Mouse (Mus musculus) hindbrain, embryonic 16.5 days (tissue): ENCODE measurements around the gene Map3k19. TPM values are rescaled to one million over a fixed set of nuclear protein-coding genes. Genes with fewer than 3 reads are reported as not detected.

Source experiments
- ATAC-seq: fragments of 200-750 bp; cut with Nextera tagmentation; 2 replicates; pipeline ENCODE4 v1.8.0; 2017; ENCODE audit warnings: moderate TSS enrichment, moderate library complexity
- H3K27ac ChIP-seq: fragments of 300-500 bp; sonication (generic); 2 replicates; pipeline ENCODE4 v1.5.1; 2014; ENCODE audit warnings: low read depth, mild to moderate bottlenecking, control low read depth, low read length, moderate library complexity
- H3K27me3 ChIP-seq: fragments of 300-500 bp; sonication (generic); replicated peaks from 2 replicates; pipeline ENCODE4 v1.6.1; 2014; ENCODE audit warnings: low read length; ENCODE audit not compliant: control insufficient read depth, insufficient read depth
- H3K36me3 ChIP-seq: fragments of 300-500 bp; sonication (generic); 2 replicates; pipeline ENCODE4 v1.6.1; 2014; ENCODE audit warnings: mild to moderate bottlenecking, low read length, moderate library complexity, mixed read lengths; ENCODE audit not compliant: control insufficient read depth, insufficient read depth
- H3K4me1 ChIP-seq: fragments of 300-500 bp; sonication (generic); 2 replicates; pipeline ENCODE4 v1.6.1; 2014; ENCODE audit warnings: low read depth, low read length; ENCODE audit not compliant: control insufficient read depth, insufficient read depth
- H3K4me2 ChIP-seq: fragments of 300-500 bp; sonication (generic); 2 replicates; pipeline ENCODE4 v1.6.1; 2014; ENCODE audit warnings: mild to moderate bottlenecking, low read length, control low read depth, moderate library complexity
- H3K4me3 ChIP-seq: fragments of 300-500 bp; sonication (generic); 2 replicates; pipeline ENCODE4 v1.5.1; 2014; ENCODE audit warnings: mild to moderate bottlenecking, low read length, control low read depth, moderate library complexity
- H3K9ac ChIP-seq: fragments of 300-500 bp; sonication (generic); 2 replicates; pipeline ENCODE4 v1.6.1; 2014; ENCODE audit warnings: low read depth, mild to moderate bottlenecking, control low read depth, low read length, moderate library complexity
- H3K9me3 ChIP-seq: fragments of 300-500 bp; sonication (generic); 2 replicates; pipeline ENCODE4 v1.6.1; 2014; ENCODE audit warnings: mild to moderate bottlenecking, low read length, moderate library complexity; ENCODE audit not compliant: control insufficient read depth
- WGBS: fragments of 180-500 bp; shearing (Covaris S2); extraction: QIAGEN DNeasy Blood & Tissue Kit; methylation state at CpG from one replicate; pipeline ENCODE4 v1.1.7; 2014; 5-methylcytosine and 5-hydroxymethylcytosine counted together
- polyA plus RNA-seq: library from polyadenylated mRNA; unstranded; fragments of >200 nt; fragmentation: Nextera tagmentation; extraction: Ambion mirVana; gene quantifications from 2 replicates; pipeline ENCODE4 v1.2.1, GENCODE M21; 2015

Gene Map3k19
- polyA plus RNA-seq, 1 experiment from 2014 or later = 0.84 TPM

DNA sequence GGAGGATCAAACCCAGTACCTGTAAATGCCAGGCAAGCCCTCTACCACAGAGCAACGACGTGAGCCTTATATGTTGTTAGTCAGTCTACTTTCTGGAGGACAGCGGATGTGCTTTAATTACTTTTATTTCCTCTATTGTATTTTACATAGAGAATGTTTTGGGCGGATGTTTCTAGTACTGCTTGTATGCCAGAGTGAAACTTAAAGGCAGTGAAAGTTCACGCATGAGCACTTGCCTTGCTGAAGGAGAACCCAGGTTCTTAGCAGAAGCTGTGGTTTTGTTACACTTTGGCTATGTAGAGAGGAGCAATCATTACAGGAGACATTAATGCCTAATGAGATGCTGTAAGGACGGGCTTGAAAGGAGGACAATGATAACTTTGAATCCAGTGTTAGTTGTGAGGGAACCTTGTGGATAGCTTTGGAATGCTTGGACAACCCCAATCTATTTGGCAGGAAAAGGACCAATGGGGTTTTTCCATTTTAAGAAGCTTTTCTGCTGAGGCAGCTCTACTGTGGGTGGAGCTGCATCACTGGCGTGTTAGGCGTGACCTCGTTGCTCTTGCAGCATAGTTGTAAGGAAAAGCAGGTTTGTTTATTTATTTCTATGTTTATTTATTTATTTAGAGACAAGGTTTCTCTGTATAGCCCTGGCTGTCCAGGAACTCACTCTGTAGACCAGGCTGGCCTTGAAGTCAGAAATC lies 4.3 kb upstream of the Map3k19 start:
- Histone ChIP-seq H3K36me3 (no peaks in the 10 kb centered on the region), H3K9me3 (no peaks in the 10 kb centered on the region), H3K9ac (no peak overlapping the region), H3K4me2 (no peak overlapping the region), H3K4me1 (no peaks in the 10 kb centered on the region), H3K27ac (no peak overlapping the region), H3K27me3 (no peaks in the 10 kb centered on the region), H3K4me3 (no peak overlapping the region)
- 84% methylated on average over 9 of the region's 9 CpGs for WGBS
- no peak for ATAC-seq

DNA sequence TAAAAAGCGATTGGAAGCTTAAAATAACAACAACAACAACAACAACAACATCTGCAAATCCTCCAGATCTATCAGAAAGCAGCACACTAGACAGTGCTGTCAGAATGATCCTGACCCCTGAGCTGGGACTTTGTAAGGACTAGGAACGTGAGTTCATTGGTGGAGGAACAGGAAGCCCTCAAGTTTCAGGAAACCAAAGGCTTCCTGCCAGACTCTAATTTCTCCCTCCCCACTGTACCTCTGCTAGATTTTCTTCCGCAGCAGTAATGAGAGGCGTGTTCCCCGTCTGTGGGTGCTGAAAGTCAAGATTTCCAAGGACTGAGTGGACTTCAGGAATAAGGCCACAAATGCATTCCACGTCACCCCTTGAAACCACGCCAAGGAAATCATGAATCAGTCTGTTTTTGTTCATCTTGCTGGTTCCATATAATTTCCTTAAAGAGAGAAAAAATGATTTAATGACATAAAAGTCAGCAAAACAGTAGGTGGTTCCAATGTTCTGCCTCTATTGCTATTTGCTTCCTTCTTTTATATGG lies 4.7 kb downstream of the Map3k19 start:
- H3K4me2 ChIP-seq = no peak overlapping the region
- H3K27me3 ChIP-seq = no peaks in the 10 kb centered on the region
- no peak overlapping the region for H3K27ac ChIP-seq
- H3K9me3 ChIP-seq = peaks cover 3% of the 10 kb centered on the region; the same call in 1 of the 2 replicates
- no peak overlapping the region for H3K4me3 ChIP-seq
- no peaks in the 10 kb centered on the region for H3K36me3 ChIP-seq
- 83% methylated on average over 7 of the region's 7 CpGs for WGBS
- no peaks in the 10 kb centered on the region for H3K4me1 ChIP-seq
- no peak overlapping the region for H3K9ac ChIP-seq
- no peak for ATAC-seq

DNA sequence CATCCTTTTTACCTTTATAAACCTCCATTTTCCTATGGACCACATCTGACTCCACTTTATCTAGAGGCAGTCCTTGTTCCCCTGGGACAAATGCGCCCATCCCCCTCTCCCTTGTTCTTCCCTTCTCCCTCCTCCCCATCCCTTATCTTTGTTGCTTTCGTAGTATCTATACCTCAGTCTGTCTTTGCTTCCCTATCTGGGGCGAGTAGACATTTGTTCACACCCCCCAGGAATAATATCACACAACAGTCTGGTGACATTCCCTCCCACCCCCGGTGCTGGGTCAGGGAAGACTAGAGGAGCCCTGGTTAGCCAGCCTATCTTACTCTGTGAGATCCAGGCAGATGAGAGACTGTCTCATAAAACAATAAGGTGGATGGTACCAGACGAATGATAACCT lies 9.4 kb downstream of the Map3k19 start:
- Histone ChIP-seq H3K27ac (no peak overlapping the region), H3K4me1 (no peaks in the 10 kb centered on the region), H3K27me3 (no peaks in the 10 kb centered on the region), H3K9ac (no peak overlapping the region), H3K4me3 (no peak overlapping the region), H3K36me3 (no peaks in the 10 kb centered on the region), H3K4me2 (no peak overlapping the region), H3K9me3 (no peaks in the 10 kb centered on the region)
- WGBS = 89% methylated on average over 5 of the region's 5 CpGs
- no peak for ATAC-seq

DNA sequence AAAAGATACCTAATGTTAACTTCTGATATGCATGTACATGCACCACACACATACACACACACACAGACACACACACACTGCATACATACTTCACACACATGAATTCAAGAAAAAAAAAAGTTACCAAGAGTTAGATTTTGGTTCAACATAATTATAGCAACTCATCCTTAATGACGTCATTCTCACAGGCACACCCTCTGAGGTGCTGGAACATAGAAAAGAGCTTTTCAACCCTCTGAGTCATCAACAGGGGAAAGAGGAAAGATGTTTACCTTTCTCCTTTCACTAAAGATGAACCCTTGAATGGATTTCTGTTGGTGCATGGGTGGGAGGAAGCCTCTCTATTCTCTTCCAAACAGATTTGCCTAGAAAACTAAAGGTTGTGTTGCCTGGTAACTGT lies 16.2 kb downstream of the Map3k19 start:
- no peak overlapping the region for H3K27ac ChIP-seq
- H3K4me3 ChIP-seq = no peak overlapping the region

DNA sequence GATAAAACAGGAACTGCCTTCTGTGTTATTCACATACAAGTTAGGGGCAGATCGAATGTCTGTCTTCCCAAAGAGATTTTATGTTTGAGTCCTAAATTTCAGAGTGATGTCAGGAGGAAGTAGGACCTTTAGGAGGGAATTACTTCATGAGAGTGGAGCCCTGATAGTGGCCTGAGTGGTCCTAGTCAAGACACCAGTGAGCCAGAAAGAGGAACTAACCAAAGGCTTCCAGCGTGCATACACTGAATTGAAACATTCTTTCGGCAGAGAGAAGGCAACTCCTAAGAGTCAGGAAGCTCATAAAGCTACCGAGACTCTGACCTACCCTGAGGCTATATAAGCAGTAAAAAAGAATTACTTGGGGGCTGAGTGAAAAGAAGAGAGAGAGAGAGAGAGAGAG lies 18.2 kb downstream of the Map3k19 start:
- Histone ChIP-seq H3K4me2 (no peak overlapping the region), H3K36me3 (no peaks in the 10 kb centered on the region), H3K4me1 (no peaks in the 10 kb centered on the region), H3K4me3 (no peak overlapping the region), H3K9ac (no peak overlapping the region), H3K9me3 (no peaks in the 10 kb centered on the region), H3K27ac (no peak overlapping the region), H3K27me3 (no peaks in the 10 kb centered on the region)
- ATAC-seq = no peak
- 72% methylated on average over 4 of the region's 4 CpGs for WGBS

More for the DNA sequence above, 16.2 kb downstream of the Map3k19 start:
- Histone ChIP-seq H3K9ac (no peak overlapping the region), H3K36me3 (no peaks in the 10 kb centered on the region), H3K9me3 (no peaks in the 10 kb centered on the region), H3K4me2 (no peak overlapping the region), H3K27me3 (no peaks in the 10 kb centered on the region), H3K4me1 (no peaks in the 10 kb centered on the region)
- no peak for ATAC-seq
- WGBS = 65% methylated on average over 1 of the region's 1 CpGs

DNA sequence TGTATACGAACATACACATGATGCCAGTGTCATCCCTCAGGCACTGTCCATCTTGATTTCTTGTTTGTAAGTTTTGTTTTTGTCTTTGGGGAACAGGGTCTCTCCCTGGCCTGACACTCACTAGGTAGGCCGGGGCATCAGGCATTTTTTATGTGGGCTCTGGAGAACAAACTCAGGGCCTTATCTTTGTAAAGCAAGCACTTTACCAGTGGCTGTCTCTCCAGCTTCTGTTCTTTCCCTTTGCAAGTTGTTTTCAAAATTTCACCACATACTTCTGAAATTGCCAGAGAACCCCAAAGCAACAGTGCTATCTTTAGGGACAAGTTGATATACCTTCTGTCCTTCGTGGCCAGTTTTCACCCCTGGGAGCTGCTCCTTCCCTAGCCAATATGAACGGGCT lies 20.6 kb downstream of the Map3k19 start:
- no peak for ATAC-seq

DNA sequence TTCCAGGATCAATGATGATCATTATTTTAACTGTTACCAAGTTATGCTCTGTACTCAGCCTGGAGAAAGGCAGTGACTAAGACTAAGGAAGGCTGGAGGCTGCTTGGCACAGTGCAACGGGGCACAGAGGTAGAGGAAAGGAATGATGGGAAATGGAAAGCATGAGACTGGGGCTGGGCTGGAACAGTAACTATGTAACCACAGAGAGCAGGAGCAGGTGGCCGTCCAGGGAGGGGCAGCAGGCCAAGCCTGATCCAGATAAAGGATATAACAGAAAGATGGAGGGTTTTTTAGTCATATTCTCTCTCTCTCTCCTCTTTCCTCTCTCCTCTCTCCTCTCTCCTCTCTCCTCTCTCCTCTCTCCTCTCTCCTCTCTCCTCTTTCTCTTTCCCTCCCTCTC lies 21.1 kb downstream of the Map3k19 start:
- Histone ChIP-seq H3K4me3 (no peak overlapping the region), H3K4me2 (no peak overlapping the region), H3K4me1 (no peaks in the 10 kb centered on the region), H3K27me3 (no peaks in the 10 kb centered on the region), H3K9ac (no peak overlapping the region), H3K27ac (no peak overlapping the region), H3K9me3 (no peaks in the 10 kb centered on the region), H3K36me3 (no peaks in the 10 kb centered on the region)
- WGBS = 59% methylated on average over 2 of the region's 2 CpGs
- no peak for ATAC-seq

More for the DNA sequence above, 20.6 kb downstream of the Map3k19 start:
- Histone ChIP-seq H3K36me3 (no peaks in the 10 kb centered on the region), H3K4me3 (no peak overlapping the region), H3K4me1 (no peaks in the 10 kb centered on the region), H3K4me2 (no peak overlapping the region), H3K27ac (no peak overlapping the region), H3K27me3 (no peaks in the 10 kb centered on the region), H3K9me3 (no peaks in the 10 kb centered on the region), H3K9ac (no peak overlapping the region)
- 72% methylated on average over 4 of the region's 4 CpGs for WGBS

DNA sequence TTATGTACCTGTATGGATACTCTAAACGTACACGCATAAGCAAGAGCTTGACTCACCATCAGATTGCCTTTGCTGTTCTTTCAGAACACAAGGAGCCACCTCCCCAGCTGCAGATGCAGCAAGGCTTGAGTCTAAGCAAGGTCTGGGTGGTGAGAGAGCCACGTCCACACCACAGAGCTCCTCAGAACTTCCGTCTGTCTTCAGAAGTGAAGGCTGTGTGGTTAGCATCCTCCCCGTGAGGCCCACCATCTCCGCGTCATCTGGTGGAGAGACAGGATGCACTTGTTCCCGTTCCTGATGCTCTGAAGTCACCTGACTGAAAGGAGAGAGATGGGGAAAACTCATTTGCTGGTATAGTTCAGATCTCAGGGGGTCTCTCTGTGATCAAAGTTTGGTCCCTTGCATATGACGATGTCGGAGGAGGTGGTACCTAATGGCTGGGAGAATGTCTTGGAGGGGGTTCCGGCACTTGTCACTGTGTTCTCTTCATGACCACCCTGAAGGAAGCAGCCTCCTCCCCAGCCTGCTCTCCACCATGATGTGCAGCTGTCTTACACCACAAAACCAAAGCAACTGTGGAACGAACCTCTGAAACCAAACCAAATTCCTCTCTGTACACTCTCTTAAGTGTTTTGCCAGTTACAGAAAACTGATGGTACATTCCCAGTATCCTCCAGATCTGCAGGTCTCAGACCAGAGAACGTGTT lies 24.5 kb downstream of the Map3k19 start:
- Histone ChIP-seq H3K27ac (no peak overlapping the region), H3K9ac (no peak overlapping the region), H3K4me3 (no peak overlapping the region), H3K4me2 (no peak overlapping the region), H3K36me3 (no peaks in the 10 kb centered on the region), H3K27me3 (no peaks in the 10 kb centered on the region), H3K4me1 (no peaks in the 10 kb centered on the region), H3K9me3 (no peaks in the 10 kb centered on the region)
- ATAC-seq = no peak
- WGBS = 87% methylated on average over 13 of the region's 13 CpGs

DNA sequence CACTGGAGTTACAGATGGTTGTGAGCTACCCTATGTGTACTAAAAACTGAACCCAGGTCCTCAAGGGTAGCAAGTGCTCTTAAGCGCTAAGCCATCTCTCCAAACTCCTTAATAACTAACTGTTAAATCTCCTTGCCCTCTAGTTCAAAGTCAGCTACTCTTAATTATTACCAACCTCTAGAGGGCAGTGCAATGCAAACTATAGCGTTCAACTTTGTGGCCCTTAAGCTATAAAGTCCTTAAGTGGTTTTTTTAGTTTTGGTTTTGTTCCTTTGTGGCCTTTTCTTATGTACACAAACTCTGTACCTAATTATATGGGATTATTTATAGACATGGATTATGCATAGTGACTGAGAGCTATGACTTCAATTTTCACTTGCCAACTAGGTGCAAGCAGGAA lies 27.5 kb downstream of the Map3k19 start:
- Histone ChIP-seq H3K27me3 (no peaks in the 10 kb centered on the region), H3K4me1 (no peaks in the 10 kb centered on the region), H3K4me2 (no peak overlapping the region), H3K27ac (no peak overlapping the region), H3K4me3 (no peak overlapping the region), H3K36me3 (no peaks in the 10 kb centered on the region), H3K9me3 (no peaks in the 10 kb centered on the region), H3K9ac (no peak overlapping the region)
- WGBS = 16% methylated on average over 2 of the region's 2 CpGs
- ATAC-seq = no peak
